Mouse (Mus musculus): ENCODE measurements at regions not wholly inside any gene's neighbourhood (a gene's known extent, or its start where the extent isn't known, plus 50 kb on each side); places are given as distances from the start of the nearest gene placed in this dataset.

GRCm38 (mm10) chr10:118760441-118760840, 109.6 kb downstream of the Dyrk2 start:
- Histone ChIP-seq H3K27ac (ENCODE audit: low read length) (no peak overlapping the region), H3K4me1 (ENCODE audit: control insufficient read depth, insufficient read depth, low read length) (0 out of 2 replicates have a peak, but pooled peaks cover 2% of the 10 kb centered on the region), H3K4me2 (replicated peaks; ENCODE audit: low read depth, low read length) (no peak overlapping the region), H3K4me3 (ENCODE audit: low read depth, low read length) (no peak overlapping the region), H3K9me3 (ENCODE audit: control insufficient read depth, low read depth, low read length) (no peaks in the 10 kb centered on the region), H3K27me3 (ENCODE audit: control insufficient read depth, insufficient read depth, low read length) (no peaks in the 10 kb centered on the region), H3K36me3 (ENCODE audit: control insufficient read depth, insufficient read depth, low read length) (no peaks in the 10 kb centered on the region), H3K9ac (replicated peaks; ENCODE audit: low read depth, low read length) (no peak overlapping the region)
- 66% methylated on average over 8 of the region's 8 CpGs for WGBS
- ATAC-seq (ENCODE audit: insufficient number of reproducible peaks, insufficient read depth, low FRiP score, low read depth) = no peak

DNA sequence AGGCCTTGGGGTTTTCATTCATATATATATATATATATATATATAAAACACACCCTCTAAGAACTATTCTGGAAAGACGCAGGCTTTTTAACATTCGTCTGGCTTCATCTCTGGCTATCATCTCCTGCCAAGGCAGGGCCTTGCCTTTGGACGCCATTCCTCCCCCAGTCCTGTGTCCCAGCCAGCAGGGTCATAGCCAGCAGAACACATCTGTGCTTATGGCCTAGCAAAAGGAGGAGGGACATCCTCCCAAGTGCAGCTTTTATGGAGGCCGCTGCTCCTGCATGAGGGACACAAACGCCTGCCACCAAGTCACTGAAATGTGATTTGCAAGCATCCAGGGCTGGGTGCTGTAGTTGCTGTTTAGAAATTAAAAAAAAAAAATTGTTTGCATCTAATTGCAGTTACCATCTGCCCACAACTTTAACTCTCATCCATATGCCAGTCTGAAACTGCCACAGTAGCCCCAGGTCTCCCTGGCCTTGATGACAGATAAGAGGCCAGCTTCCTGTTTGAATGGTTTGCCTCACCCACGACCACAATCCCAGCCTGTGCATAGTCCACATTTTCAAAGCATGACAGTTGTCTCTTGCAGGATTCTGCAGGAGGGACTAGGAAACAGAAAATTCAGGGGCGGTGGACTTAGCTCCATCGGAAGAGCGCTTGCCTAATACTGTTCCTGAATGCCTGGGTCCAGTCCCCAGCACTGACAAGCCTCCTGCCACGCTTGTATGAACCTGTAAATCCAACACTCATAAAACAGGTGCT, 108.7 kb downstream of the Dyrk2 start:
- Histone ChIP-seq H3K9ac (replicated peaks; ENCODE audit: low read depth, low read length) (no peak overlapping the region), H3K27ac (ENCODE audit: low read length) (no peak overlapping the region), H3K27me3 (ENCODE audit: control insufficient read depth, insufficient read depth, low read length) (no peaks in the 10 kb centered on the region), H3K4me1 (ENCODE audit: control insufficient read depth, insufficient read depth, low read length) (0 out of 2 replicates have a peak, but pooled peaks cover 2% of the 10 kb centered on the region), H3K36me3 (ENCODE audit: control insufficient read depth, insufficient read depth, low read length) (no peaks in the 10 kb centered on the region), H3K9me3 (ENCODE audit: control insufficient read depth, low read depth, low read length) (no peaks in the 10 kb centered on the region), H3K4me2 (replicated peaks; ENCODE audit: low read depth, low read length) (no peak overlapping the region), H3K4me3 (ENCODE audit: low read depth, low read length) (no peak overlapping the region)
- 60% methylated on average over 10 of the region's 10 CpGs for WGBS
- 0 out of 2 replicates have a peak, but pooled peaks have one; percentile 46 for ATAC-seq (ENCODE audit: insufficient number of reproducible peaks, insufficient read depth, low FRiP score, low read depth)

DNA sequence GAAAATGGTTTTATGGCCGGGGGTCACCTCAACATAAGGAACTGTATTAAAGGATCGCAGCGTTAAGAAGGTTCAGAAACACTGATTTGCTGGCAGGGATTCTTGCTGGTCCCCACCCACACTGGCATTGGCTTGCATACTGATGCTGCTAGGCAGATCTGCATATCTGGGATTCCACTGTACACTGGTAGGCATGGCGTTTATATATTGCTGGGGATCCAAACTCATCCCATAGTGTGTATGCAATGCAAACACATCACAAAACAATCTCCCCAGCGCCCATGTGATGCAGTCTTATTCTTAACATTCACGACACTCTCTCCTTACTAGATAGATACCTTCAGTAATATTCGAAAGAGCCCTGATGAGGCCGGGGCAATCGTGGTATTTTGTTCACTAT, 105.0 kb downstream of the Dyrk2 start:
- no peak for ATAC-seq (ENCODE audit: insufficient number of reproducible peaks, insufficient read depth, low FRiP score, low read depth)
- Histone ChIP-seq H3K4me2 (replicated peaks; ENCODE audit: low read depth, low read length) (no peak overlapping the region), H3K27ac (ENCODE audit: low read length) (no peak overlapping the region), H3K4me1 (ENCODE audit: control insufficient read depth, insufficient read depth, low read length) (0 out of 2 replicates have a peak, but pooled peaks cover 5% of the 10 kb centered on the region), H3K4me3 (ENCODE audit: low read depth, low read length) (no peak overlapping the region), H3K9me3 (ENCODE audit: control insufficient read depth, low read depth, low read length) (no peaks in the 10 kb centered on the region), H3K27me3 (ENCODE audit: control insufficient read depth, insufficient read depth, low read length) (no peaks in the 10 kb centered on the region), H3K9ac (replicated peaks; ENCODE audit: low read depth, low read length) (no peak overlapping the region), H3K36me3 (ENCODE audit: control insufficient read depth, insufficient read depth, low read length) (no peaks in the 10 kb centered on the region)
- 84% methylated on average over 9 of the region's 9 CpGs for WGBS

DNA sequence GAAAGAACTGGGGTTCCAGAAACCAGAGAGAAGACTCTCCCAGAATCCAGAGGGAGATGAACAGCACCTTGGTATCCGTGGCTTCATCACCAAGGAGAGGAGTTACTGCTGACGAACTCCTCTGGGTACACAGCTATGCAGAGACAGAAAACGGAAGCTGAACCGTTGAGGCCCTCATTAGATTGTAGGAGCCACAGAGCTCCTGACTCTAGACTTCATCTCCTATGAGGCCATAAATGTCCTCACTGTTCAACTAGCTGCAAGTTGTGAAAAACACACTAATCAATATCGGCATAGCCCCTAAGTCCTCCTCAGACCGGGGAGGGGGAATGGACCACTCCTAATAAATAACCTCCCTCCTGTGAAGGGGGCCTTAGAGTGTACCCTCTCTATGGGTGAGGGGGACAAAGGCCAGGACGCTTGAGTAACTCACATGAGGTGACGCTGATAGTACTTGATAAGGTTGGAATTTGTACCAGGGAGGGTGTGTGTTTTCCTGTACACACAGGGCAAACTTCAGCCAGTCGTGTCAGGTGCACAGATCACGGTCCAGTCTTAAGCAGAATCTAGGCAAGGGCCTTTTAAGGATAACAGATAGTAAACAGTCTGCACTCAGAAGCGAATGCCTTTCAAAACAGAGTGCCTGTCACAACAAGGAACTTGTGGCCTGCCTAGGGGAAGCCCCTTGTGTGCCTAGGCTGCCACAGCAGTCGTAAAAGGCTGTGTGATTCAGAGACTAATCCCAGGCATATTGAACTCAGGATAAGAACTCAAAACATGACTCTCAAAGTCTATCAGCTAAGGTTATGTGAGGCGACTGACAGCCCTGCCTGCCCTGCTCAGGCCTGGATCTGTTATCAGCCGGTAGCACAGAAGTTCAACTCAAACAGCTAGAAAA, 104.2 kb downstream of the Dyrk2 start:
- 0 out of 2 replicates have a peak, but pooled peaks cover 5% of the 10 kb centered on the region for H3K4me1 ChIP-seq (ENCODE audit: control insufficient read depth, insufficient read depth, low read length)
- no peak overlapping the region for H3K9ac ChIP-seq (replicated peaks; ENCODE audit: low read depth, low read length)
- no peak overlapping the region for H3K4me2 ChIP-seq (replicated peaks; ENCODE audit: low read depth, low read length)
- whole genome bisulfite sequencing = 36% methylated on average over 14 of the region's 14 CpGs
- H3K27ac ChIP-seq (ENCODE audit: low read length) = no peak overlapping the region
- 0 out of 2 replicates have a peak, but pooled peaks have one; percentile 37 for ATAC-seq (ENCODE audit: insufficient number of reproducible peaks, insufficient read depth, low FRiP score, low read depth)
- no peaks in the 10 kb centered on the region for H3K27me3 ChIP-seq (ENCODE audit: control insufficient read depth, insufficient read depth, low read length)
- H3K9me3 ChIP-seq (ENCODE audit: control insufficient read depth, low read depth, low read length) = no peaks in the 10 kb centered on the region
- H3K36me3 ChIP-seq (ENCODE audit: control insufficient read depth, insufficient read depth, low read length) = no peaks in the 10 kb centered on the region
- no peak overlapping the region for H3K4me3 ChIP-seq (ENCODE audit: low read depth, low read length)

- no peak overlapping the region for H3K4me2 ChIP-seq (replicated peaks; ENCODE audit: low read depth, low read length)
- no peak overlapping the region for H3K9ac ChIP-seq (replicated peaks; ENCODE audit: low read depth, low read length)
- H3K9me3 ChIP-seq (ENCODE audit: control insufficient read depth, low read depth, low read length) = no peaks in the 10 kb centered on the region
- no peaks in the 10 kb centered on the region for H3K36me3 ChIP-seq (ENCODE audit: control insufficient read depth, insufficient read depth, low read length)
- H3K4me1 ChIP-seq (ENCODE audit: control insufficient read depth, insufficient read depth, low read length) = 0 out of 2 replicates have a peak, but pooled peaks cover 2% of the 10 kb centered on the region
- WGBS = 67% methylated on average over 7 of the region's 7 CpGs
- H3K27ac ChIP-seq (ENCODE audit: low read length) = no peak overlapping the region
- no peak for ATAC-seq (ENCODE audit: insufficient number of reproducible peaks, insufficient read depth, low FRiP score, low read depth)
- H3K27me3 ChIP-seq (ENCODE audit: control insufficient read depth, insufficient read depth, low read length) = no peaks in the 10 kb centered on the region
- H3K4me3 ChIP-seq (ENCODE audit: low read depth, low read length) = no peak overlapping the region
Measured at GRCm38 (mm10) chr10:118766826-118767225, 103.2 kb downstream of the Dyrk2 start.

- Histone ChIP-seq H3K27me3 (ENCODE audit: control insufficient read depth, insufficient read depth, low read length) (no peaks in the 10 kb centered on the region), H3K4me3 (ENCODE audit: low read depth, low read length) (no peak overlapping the region), H3K4me1 (ENCODE audit: control insufficient read depth, insufficient read depth, low read length) (0 out of 2 replicates have a peak, but pooled peaks cover 2% of the 10 kb centered on the region), H3K36me3 (ENCODE audit: control insufficient read depth, insufficient read depth, low read length) (no peaks in the 10 kb centered on the region), H3K9ac (replicated peaks; ENCODE audit: low read depth, low read length) (no peak overlapping the region), H3K27ac (ENCODE audit: low read length) (no peak overlapping the region), H3K9me3 (ENCODE audit: control insufficient read depth, low read depth, low read length) (no peaks in the 10 kb centered on the region), H3K4me2 (replicated peaks; ENCODE audit: low read depth, low read length) (no peak overlapping the region)
- no peak for ATAC-seq (ENCODE audit: insufficient number of reproducible peaks, insufficient read depth, low FRiP score, low read depth)
- 92% methylated on average over 4 of the region's 4 CpGs for WGBS
Measured at GRCm38 (mm10) chr10:118769751-118770150, 100.3 kb downstream of the Dyrk2 start.

DNA sequence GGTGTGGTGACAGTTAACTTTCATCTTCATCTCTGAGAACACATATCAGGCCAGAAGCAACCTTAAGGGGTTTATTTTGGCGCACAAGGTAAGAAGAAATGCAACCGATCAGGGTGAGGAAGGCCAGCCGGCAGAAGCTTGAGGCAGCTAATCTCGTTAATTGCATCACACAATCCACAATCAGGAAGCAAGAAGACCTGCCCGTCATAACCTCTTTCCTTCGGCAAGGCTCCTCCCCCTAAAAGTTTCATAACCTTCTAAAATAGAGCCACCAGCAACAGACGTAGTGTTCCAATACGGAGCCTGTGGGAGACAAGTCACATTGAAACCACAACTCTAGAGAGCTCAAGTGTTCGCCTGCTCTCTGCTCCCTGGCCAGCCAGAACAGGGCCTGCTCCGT, 91.4 kb downstream of the Dyrk2 start:
- Histone ChIP-seq H3K27ac (ENCODE audit: low read length) (no peak overlapping the region), H3K27me3 (ENCODE audit: control insufficient read depth, insufficient read depth, low read length) (no peaks in the 10 kb centered on the region), H3K36me3 (ENCODE audit: control insufficient read depth, insufficient read depth, low read length) (no peaks in the 10 kb centered on the region), H3K4me2 (replicated peaks; ENCODE audit: low read depth, low read length) (no peak overlapping the region), H3K9me3 (ENCODE audit: control insufficient read depth, low read depth, low read length) (no peaks in the 10 kb centered on the region), H3K4me3 (ENCODE audit: low read depth, low read length) (no peak overlapping the region), H3K4me1 (ENCODE audit: control insufficient read depth, insufficient read depth, low read length) (no peaks in the 10 kb centered on the region), H3K9ac (replicated peaks; ENCODE audit: low read depth, low read length) (no peak overlapping the region)
- 96% methylated on average over 10 of the region's 10 CpGs for WGBS
- no peak for ATAC-seq (ENCODE audit: insufficient number of reproducible peaks, insufficient read depth, low FRiP score, low read depth)

DNA sequence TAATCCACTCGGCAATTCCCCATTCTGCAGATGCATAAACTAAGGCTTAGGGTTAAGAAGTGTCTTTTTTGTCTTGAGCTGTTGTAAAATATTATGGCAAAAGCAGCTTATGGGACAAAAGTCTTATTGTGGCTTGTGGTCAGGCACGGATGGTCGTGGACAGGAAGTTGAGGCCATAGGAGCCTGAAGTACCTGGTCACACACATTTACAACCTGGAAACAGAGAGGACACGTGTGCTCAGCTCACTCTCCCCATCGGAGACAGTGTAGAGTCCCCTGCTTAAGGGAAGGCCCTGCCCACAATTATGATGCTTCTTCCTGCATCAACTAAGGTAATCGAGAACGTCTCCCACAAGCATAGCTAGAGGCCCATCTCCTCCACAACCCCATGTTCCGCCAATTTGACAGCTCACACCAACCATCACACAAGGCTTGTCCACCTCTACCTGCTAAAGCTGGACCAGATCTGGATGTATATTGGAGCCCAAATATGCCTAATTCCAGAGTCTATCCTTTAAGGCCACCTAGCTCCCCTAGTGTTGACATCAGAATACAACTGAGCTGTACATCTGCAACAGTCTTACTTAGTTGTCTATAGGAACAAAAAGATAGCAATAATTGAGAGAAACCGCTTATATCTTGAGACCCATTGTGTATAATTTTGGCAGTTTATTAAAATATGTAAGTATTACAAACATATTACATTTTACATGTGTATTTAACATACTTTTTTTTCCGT, 89.0 kb downstream of the Dyrk2 start:
- WGBS = 90% methylated on average over 10 of the region's 10 CpGs

More for the DNA sequence above, 89.0 kb downstream of the Dyrk2 start:
- Histone ChIP-seq H3K9ac (replicated peaks; ENCODE audit: low read depth, low read length) (no peak overlapping the region), H3K4me2 (replicated peaks; ENCODE audit: low read depth, low read length) (no peak overlapping the region), H3K36me3 (ENCODE audit: control insufficient read depth, insufficient read depth, low read length) (no peaks in the 10 kb centered on the region), H3K4me1 (ENCODE audit: control insufficient read depth, insufficient read depth, low read length) (no peaks in the 10 kb centered on the region), H3K9me3 (ENCODE audit: control insufficient read depth, low read depth, low read length) (no peaks in the 10 kb centered on the region), H3K27me3 (ENCODE audit: control insufficient read depth, insufficient read depth, low read length) (no peaks in the 10 kb centered on the region), H3K27ac (ENCODE audit: low read length) (no peak overlapping the region), H3K4me3 (ENCODE audit: low read depth, low read length) (no peak overlapping the region)
- no peak for ATAC-seq (ENCODE audit: insufficient number of reproducible peaks, insufficient read depth, low FRiP score, low read depth)
